Mouse (Mus musculus): ENCODE data around the gene Adtrp. TPM values are rescaled to one million over a fixed set of nuclear protein-coding genes. Genes with fewer than 3 reads are reported as not detected.

Gene Adtrp
- total RNA-seq, 2 experiments from 2014 or later = 0.79 to 2.6 TPM

DNA sequence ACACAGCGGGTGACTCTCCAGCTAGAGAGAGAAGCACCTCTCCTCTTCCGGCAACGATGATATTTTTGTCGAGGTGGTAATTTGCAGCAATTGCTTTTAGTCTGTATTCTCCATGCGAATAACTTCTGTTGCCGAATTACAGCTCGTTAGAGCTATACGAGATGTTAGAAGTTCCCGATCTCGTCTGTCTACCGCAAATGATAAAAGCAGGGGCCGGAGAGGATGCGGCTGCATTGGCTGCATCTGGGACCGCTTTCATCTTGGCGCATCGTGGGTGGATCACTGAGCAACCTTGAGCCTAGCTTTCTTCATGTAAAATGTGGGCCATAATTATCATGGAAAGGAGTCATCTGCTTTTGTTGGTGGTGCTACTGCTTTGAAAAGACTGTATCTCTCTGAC, 128.2 kb downstream of the Adtrp start:
- DNase-seq = no peak
- intact Hi-C loops (cut with DNase I) = no loop called here

- no peak for DNase-seq
- intact Hi-C loops (cut with DNase I) = no loop called here
Measured at GRCm38 (mm10) chr13:41718051-41718450, 129.4 kb downstream of the Adtrp start.

Other genes with a start within 250 kb of the Adtrp start
- 10 to 100 TPM; 21.7 to 24.2 TPM for gene Tmem170b, start 241.8 kb downstream of the Adtrp start, total RNA-seq (2021)
- 10 to 100 TPM; 25.6 to 27.4 TPM for gene Hivep1, start 204.3 kb upstream of the Adtrp start, total RNA-seq (2021)

Data from heart, postnatal 36 days (tissue).